Mouse (Mus musculus) thymus, adult 2 months (tissue): ENCODE data around the gene Pou6f2.

Experiments used
- CTCF ChIP-seq: fragments of 200-500 bp; IDR thresholded peaks from 2 replicates; pipeline ENCODE4 v1.5.1; 2012; ENCODE audit warnings: mild to moderate bottlenecking, control low read depth, low read length, moderate library complexity, borderline replicate concordance; ENCODE audit not compliant: control insufficient read depth, poor library complexity, insufficient read depth; ENCODE audit errors: extremely low read depth
- POLR2A ChIP-seq: fragments of 200-500 bp; IDR thresholded peaks from 2 replicates; pipeline ENCODE4 v1.6.1; 2012; ENCODE audit warnings: mild to moderate bottlenecking, low read length, control low read depth, moderate library complexity; ENCODE audit not compliant: control insufficient read depth, poor library complexity, insufficient read depth; ENCODE audit errors: extremely low read depth

DNA sequence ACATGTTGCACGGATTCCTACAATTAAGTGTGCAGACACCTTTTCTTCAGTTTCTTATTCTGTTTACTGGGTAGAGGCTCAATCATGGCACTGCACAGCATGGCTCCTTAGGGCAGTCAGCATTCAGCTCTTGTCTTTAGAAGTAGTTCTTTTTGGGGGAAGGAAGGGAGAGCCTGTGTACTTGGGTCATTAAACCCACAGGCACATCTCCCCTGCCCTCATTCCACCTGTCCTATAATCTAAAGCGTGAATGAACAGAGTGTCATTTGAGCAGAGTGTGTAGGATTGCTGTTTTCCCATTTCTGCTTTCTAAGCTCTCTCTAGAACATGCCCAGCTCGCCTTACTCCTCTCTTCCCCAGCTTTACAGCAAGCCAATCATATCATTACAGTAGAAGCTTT lies 42.4 kb upstream of the Pou6f2 start:
- TF ChIP-seq CTCF (no peak), POLR2A (no peak)
